Mouse (Mus musculus): ENCODE measurements at regions not wholly inside any gene's neighbourhood (a gene's known extent, or its start where the extent isn't known, plus 50 kb on each side); places are given as distances from the start of the nearest gene placed in this dataset.
A peak's percentile ranks its signal among the peaks of the same experiment; 100 is the strongest.

DNA sequence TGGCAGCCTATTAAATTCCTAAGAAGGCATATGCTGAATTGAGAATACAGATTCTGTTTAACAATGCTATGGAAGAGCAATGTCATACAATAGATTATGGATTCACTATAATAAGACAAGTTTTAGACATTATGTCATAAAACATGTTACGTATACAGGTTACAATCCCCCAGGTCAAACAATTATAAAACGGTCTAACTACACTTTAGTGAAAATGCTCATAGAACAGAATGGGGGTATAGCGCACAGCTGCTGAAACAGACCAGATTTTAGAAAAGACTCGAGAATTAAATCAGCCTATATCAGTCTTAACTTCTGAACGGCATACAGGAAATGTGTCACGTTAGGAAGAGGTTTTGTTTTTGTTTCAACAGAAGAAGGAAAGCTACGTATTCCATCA, 660.5 kb upstream of the Sel1l start:
- no peak for DNase-seq (ENCODE audit: low spot score)

DNA sequence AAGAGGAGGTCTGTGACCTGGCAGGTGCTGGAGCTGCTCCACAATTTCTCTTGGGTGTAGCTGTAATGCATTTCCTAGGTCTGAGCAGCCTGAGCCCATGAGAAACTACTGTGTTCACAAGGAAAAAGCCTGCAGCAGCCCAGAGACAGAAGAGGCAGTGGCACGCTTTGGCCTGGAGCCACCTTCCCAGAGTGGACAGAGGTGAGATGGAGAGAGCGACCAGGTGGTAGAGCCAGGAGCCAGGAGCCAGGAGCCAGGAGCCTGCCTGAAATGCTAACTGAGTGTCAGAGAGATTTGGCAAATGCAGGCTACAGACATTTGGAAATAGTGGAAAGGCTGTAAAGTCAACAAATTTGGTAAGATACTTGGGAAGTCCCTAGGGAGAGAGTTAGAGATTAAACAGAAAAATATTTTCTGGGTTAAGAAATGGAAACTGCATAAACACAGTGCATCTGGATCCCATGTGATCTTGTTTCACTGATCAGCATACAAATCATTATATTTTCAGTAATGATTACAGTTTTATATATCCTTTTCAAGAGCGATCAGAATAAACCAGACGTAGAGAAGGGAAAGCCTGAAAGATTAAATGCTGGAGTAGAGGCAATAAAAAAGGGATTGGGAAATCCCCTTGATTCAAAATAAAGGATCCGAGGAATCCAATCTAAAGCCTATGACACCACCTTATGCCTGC, 660.0 kb upstream of the Sel1l start:
- no peak for DNase-seq (ENCODE audit: low spot score)

DNA sequence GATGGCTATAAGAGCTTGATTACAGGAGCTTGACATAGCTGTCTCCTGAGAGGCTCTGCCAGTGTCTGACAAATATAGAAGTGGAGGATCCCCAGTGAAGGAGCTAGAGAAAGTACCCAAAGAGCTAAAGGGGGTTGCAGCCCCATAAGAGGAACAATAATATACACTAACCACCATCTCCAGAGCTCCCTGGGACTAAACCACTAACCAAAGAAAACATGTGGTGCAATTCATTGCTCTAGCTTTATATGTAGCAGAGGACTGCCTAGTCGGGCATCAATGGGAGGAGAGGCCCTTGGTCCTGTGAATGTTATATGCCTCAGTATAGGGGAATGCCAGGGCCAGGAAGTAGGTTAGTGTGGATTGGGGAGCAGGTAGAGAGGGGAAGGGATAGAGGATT, 635.0 kb upstream of the Sel1l start:
- DNase-seq (ENCODE audit: low spot score): no peak

DNA sequence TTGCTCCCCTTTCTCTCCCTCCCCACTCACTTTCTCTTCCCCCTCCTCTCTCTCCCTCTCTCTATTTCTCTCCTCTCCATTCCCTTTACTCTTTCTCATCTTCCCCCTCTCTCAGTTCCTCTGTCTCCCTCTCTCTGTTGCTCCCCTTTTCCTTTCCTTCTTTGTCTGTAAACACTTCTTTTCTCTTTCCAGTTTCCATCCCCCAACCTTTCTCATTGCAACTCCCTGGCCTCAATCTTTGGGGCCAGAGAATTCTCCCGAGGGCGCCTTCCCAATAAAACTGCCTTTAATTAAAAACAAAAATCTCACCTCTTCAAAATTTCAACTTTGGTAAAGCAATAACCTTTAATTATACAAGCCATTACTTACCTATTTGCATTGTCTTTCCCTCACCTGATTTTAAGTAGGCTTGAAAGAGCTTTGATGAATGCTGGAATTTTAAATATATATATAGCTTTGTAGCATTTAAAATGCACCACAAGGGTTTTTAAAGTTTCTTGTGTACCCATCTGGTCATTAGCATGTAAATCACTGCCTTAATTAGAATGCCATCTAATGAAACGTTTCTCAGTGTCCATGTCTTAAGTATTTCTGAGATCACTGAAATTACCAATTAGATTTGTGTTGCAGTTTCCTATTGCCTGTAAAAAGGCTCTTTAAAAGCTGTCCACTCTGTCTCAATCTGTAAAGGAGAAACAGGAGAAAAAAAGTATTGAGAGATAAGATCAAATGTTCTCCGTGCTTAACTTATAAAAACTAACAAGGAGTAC, 625.5 kb upstream of the Sel1l start:
- DNase-seq (ENCODE audit: low spot score): no peak

DNA sequence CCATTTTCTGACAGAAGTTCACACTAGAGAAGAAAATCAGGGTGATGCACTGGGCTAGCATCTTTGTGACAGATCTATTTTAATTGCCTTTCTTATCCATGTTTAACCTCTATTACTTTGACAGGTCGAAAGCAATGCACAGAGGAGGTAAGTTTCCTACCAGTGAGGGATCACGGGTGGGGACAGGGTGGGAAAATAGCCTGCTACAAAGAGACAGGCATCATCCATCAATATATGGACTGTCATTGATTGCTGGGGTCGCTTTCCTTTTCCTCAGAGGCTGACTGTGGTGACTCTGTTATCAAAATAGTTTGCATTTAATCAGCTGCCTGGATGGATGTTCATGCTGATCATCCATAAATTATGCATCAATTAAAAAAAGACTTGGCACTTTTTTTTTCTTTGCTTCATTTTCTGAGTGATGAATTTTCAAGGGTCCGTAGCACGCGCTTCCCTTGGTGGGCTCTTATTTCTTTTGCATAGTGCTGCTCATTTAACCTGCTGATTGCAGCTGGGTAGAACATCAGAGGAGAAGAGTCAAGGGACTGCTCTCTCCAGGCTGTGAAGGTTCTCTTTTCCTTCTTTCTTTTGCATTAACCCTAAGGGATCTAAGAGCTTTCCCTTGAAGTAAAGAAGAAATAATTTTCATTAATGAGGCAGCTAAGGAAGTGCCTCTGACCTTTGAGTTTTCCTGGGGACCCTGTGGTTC, 602.3 kb upstream of the Sel1l start:
- DNase-seq (ENCODE audit: low spot score): no peak

DNA sequence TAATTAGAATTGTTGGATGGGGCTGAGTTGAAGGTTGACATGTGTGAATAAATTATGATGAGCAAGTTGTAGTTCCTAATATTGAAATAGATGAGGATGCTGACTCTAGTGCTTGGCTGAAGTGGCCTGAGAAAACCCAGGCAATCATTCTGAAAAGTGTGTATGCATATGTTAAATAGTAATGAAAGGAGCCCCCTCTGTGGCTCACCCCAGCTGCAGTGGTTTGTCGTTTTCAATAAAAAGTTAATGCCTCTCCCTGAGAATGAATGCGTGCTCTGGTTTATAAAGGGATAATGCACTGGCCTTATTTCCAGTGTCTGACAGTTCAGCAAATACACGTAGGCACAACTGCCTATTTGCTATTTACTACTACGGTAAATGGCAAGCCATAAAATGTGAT, 569.5 kb upstream of the Sel1l start:
- DNase-seq (ENCODE audit: low spot score): no peak

DNA sequence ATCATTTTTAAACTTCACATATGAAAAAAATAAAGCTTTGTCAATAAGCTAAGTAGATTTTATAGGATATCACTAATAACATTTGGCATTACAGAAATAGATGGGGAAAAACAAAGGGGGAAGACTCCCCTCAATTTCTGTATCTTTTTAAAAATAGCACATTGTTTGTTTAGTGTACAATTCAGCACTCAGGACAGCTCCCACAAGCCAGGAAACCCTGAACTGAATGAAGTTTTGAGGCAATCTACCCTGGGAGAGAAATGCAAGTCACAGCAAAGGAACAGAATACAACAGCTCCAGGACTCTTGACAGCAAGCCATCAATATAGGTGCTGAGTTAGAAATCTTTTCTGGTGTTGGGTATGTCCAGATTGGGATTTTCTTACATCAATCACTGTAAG, 556.5 kb upstream of the Sel1l start:
- DNase-seq (ENCODE audit: low spot score): no peak

DNA sequence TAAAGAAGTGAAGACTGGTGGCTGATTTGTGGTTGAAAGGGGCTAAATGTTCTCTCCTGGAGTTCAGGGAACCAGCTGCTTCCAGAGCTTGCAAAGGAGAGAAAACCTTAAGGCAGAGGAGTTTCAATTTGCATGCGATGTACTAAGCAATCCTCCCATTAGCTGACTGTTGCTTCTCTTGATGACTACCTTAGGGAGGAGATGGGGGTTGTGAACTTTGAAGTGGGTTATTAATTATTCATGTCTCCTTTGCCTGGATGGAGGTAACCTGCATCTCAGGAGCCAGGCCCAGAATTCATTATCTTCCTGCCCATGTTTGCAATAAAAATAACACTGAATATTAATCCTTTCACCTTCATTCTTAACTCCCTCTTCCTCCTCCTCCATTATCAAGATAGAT, 552.0 kb upstream of the Sel1l start:
- DNase-seq (ENCODE audit: low spot score): no peak

DNA sequence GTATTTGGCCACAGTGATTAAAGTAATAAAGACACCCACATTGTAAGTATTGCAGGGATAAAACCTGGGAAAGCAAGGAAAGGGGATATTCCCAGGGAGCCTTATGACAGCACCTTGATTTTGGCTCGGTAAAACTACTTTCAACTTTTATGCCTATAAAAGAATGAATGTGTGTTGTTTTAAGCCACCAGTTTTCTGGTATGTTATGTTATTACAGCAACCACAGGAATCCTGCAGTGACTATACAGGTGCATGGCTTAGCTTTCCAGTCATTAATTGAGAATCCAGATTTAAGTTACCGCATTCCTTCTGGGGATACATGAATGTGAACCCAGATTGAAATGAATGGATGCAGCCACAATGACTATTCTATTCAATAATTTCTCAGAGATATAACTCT, 537.2 kb upstream of the Sel1l start:
- no peak for DNase-seq (ENCODE audit: low spot score)

DNA sequence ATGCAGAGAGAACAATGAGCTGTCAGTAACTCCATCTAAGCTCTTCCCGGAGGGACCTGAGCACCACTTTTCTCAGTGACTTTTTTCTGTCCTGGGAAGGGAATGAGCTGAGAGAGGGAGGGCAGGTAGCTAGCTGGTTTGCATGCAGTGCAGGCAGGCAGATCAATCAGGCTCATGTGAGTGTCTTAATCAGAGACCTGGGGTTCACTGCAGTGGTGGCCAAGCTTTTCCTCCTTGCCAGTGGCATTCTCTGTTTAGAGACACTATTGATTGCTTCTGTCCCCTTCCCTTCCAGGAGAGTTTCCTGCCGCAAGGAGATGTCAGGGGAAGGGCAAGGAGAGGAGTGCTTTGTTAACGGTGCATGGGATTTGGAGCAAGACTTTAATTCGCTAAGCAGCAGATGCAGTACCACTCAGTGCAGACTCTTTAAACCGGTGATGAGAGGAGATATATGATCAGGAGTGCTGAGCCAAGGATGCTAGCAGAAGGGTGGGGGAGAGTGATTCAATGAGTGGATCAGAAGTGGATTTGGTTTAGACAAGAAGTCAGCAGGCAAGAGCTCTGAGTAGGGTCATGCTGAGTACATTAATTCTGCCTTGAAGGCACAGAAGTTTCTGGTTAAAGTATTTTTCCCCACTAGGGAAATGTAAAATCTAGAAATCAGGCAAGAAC, 535.4 kb upstream of the Sel1l start:
- DNase-seq (ENCODE audit: low spot score): no peak

DNA sequence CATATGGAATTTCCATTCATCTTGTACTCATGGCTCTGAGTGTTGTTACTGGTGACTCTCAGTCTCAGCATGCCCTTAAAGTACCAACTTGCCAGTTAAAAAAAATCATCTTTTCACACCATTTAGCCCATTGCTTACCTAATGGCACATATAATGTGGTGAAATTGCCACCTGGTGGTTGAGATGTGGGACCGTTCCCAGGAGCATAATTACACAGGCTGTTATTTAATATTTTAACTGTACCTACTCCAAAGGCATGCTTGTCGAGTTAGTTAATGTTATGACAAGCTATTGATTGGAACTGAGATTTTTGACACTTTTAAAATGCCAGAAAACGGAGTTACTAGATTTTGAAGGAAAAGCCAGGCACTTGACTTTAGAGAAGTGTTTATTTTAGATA, 530.2 kb upstream of the Sel1l start:
- no peak for DNase-seq (ENCODE audit: low spot score)

DNA sequence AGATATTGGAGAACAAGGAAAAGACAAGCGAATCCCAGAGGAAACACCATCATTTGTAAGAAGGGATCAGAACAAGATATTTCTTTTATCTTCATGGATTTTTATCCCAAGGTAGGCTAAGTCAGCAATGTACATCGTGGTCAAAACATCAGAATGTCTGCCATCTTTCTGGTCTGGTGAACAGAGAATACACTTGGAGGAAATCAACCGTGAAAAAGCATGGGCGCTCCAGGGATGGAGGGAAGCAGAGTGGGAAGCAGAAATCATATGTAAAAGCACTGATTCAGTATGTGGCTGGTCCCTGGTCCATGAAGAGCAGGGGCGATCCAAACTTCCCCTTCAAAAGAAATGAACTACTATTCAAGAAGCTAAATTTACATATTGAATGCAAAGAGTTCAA, 517.0 kb upstream of the Sel1l start:
- DNase-seq (ENCODE audit: low spot score): no peak

DNA sequence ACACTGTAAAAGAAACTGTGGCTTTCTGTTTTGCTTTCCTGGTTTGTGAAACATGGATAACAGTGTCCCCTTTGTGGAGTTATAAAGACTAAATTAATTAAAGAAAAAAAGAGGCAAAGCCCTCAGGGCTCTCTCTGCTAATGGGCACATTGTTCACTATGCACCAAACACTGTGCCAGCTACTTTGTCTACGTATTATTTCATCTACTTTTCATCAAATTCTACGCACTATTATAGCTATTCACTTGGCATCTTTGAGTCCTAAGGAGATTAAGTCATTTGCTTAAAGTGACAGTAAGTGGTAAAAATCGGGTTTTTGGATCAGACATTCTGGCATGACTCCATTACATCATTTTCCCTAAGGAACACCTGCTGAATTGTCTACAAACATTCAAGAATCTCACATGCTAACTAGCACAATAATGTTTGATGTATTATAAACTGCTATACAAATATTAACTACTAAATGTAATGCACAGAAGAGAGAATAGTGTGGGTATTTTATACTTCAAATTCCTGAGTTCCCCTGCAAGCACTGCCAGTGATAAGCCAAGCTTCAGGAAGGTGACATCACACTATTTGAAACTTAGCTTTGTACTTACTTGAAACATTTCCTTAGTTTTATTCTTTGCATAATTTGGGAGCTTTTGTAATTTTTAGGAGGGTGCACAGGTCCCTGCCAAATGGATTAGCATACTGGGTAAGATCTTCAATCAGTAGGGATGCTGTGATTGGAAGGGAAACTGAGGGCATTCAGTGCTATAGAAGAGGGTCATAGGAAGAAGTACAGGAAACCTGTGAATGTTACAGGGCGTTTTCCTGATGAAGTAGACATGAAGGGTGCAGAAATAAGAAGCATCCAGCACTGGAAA, 504.7 kb upstream of the Sel1l start:
- no peak for DNase-seq (ENCODE audit: low spot score)

DNA sequence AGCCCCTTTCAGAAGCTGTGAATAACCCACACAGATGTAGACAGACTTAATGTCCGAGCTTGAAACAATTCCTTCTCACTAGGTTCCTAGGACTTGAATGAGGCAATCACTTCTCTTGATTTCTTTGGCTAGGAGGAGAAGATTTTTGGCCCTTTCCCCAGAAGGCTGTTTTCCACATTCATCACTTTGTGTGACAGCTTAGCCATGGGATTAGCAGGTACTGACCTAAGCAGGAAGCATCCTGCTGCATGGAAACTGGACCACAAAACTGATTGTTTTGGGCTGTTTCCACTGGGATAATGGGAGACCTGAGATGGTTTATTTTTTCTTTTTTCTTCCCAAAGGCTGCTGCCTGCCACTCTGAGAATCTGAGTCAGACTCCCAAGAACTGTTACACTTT, 469.3 kb upstream of the Sel1l start:
- DNase-seq (ENCODE audit: low spot score): no peak

DNA sequence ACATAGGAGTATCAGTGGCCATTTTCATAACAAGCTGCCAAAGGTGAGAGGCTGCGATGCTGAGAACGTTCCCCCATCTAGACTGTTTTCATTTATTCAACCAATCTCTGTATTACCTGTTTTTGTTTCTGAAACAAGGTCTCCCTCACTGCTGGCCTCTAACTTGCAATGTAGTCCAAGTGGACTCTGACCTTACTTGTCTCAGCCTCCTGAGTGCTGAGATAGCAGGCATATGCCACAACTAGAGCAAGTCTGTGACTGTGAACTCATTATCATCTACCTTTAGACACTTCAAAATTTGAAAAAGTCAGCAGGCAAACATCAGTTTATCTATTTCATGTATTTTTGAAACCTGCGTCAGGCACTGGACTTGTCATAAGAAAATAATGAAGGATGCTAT, 468.7 kb upstream of the Sel1l start:
- no peak for DNase-seq (ENCODE audit: low spot score)

DNA sequence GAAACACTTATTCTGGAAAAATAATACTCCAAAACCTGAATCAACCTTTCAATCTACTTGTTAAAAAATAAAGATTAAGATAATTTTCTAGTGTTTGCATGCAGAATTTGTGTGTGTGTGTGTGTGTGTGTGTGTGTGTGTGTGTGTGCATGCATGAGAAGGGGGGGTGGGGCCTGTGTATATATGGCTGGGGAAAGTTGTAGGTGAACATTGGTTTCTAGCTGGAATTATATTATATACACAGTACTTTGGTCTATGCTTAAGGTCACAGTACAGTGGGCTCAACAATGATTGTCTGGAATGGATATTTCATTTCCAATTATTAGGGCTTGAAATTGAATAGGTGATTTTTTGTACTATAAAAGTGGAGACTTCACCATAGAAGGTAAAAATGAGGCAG, 467.3 kb upstream of the Sel1l start:
- no peak for DNase-seq (ENCODE audit: low spot score)

DNA sequence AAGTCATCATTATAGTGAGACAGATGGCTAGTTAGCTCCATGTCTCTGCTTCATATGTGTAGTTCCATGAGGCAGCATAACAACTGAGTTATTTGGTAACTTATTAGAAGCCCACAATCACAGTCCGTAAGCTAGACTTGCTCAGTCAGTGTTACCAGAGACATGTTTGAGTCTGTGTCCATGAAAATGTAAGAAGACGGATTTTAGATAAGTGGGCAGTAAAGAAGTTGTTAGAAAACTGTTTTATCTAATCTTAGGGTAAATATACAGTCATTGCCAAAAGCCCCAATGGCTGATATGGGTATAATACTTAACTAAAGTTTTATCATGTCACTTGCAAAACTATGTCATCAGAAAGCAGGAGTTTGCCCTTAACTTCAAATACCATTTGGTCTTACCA, 466.9 kb upstream of the Sel1l start:
- DNase-seq (ENCODE audit: low spot score): no peak

DNA sequence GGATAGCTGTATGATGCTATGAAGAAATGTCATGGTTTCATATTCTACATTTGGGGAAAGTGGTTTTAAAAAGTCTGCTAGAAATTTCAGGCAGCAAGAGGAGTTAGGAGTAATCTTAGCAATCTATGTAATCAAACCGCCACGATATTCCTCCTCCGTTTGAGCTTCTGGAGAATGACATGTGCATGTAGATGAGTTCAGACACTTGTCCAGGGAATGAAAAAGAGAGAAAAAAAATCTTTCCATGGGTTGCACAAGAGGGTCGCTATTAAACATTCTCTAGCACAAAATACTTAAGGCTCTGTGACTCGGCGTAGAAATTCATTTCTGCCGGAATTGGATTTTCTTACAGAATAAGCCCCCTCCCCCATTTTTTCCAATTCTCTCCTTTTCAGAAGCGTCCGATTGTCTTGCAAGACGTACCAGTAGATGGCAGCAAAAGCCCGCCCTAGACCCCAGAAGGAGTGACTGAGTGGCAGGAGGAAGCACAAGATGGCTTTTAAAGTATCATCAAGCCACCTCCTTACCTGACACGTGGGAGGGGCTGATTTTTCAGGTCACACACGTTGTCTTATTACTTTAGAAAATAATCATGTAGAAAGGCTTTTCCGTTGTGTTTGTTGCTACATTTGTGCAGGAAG, 454.1 kb upstream of the Sel1l start:
- peak; percentile 61 for DNase-seq (ENCODE audit: low spot score)

DNA sequence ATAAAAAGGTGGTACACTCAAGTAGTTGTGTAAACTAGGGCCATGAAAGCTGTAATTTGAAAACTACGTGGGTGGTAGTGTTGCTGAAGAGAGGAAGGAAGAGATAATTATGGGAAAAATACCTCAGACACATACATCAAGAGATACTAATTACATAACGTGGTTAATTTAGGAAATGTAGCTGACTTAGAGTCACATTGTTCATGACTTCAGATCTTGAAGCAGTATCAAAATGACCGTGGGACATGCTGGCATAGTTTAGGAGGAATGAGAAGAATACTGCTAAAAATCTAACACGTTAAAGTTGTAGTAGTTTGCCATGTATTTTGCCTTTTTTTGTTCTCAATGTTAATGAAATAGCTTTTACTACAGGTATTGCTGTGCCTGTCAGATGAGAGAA, 445.9 kb upstream of the Sel1l start:
- DNase-seq (ENCODE audit: low spot score): no peak

DNA sequence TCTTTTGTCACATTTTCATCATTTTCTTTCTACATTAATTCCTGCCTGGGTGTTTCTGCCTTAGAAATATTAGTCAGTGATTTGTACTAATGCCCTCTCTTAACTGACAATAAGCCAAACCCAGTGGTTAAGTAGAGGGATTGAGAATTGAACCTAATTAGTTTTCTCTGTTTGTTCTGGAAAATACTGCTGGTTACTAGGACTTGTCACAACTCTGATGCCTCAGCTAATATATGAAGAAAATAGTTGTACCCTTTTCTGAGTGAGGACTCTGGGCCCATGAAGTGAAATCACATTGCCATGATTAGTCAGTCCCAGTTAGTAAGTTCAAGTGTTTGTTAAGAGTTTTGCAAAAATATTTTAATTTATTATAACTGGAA, 444.4 kb upstream of the Sel1l start:
- DNase-seq (ENCODE audit: low spot score): no peak

Measured in ovary, postnatal 14 days (tissue).